Mouse (Mus musculus) lung, embryonic 16.5 days (tissue): ENCODE results near the gene Cfap65. TPM values are rescaled to one million over a fixed set of nuclear protein-coding genes. Genes with fewer than 3 reads are reported as not detected.

Source experiments
- ATAC-seq: fragments of 200-750 bp; cut with Nextera tagmentation; 2 replicates; pipeline ENCODE4 v1.8.0; 2017; ENCODE audit warnings: low read depth, mild to moderate bottlenecking, moderate library complexity
- H3K27ac ChIP-seq: fragments of 300-500 bp; sonication (generic); 2 replicates; pipeline ENCODE4 v1.5.1; 2014; ENCODE audit warnings: mild to moderate bottlenecking, control low read depth, low read length
- H3K27me3 ChIP-seq: fragments of 300-500 bp; sonication (generic); 2 replicates; pipeline ENCODE4 v1.6.1; 2014; ENCODE audit warnings: low read depth, low read length, mixed read lengths; ENCODE audit not compliant: control insufficient read depth, insufficient read depth
- H3K36me3 ChIP-seq: fragments of 300-500 bp; sonication (generic); 2 replicates; pipeline ENCODE4 v1.6.1; 2014; ENCODE audit warnings: low read length; ENCODE audit not compliant: control insufficient read depth, insufficient read depth
- H3K4me1 ChIP-seq: fragments of 300-500 bp; sonication (generic); replicated peaks from 2 replicates; pipeline ENCODE4 v1.6.1; 2014; ENCODE audit warnings: low read length, mixed read lengths; ENCODE audit not compliant: control insufficient read depth, insufficient read depth
- H3K4me2 ChIP-seq: fragments of 300-500 bp; sonication (generic); 2 replicates; pipeline ENCODE4 v1.6.1; 2014; ENCODE audit warnings: low read depth, low read length, control low read depth
- H3K4me3 ChIP-seq: fragments of 300-500 bp; sonication (generic); 2 replicates; pipeline ENCODE4 v1.5.1; 2014; ENCODE audit warnings: mild to moderate bottlenecking, low read length, control low read depth
- H3K9ac ChIP-seq: fragments of 300-500 bp; sonication (generic); 2 replicates; pipeline ENCODE4 v1.6.1; 2014; ENCODE audit warnings: low read length, control low read depth
- H3K9me3 ChIP-seq: fragments of 300-500 bp; sonication (generic); 2 replicates; pipeline ENCODE4 v1.6.1; 2016; ENCODE audit warnings: low read length; ENCODE audit not compliant: control insufficient read depth
- WGBS: fragments of 180-500 bp; shearing (Covaris S2); extraction: QIAGEN DNeasy Blood & Tissue Kit; methylation state at CpG from one replicate; pipeline ENCODE4 v1.1.7; 2014; 5-methylcytosine and 5-hydroxymethylcytosine counted together
- polyA plus RNA-seq: library from polyadenylated mRNA; unstranded; fragments of >200 nt; fragmentation: Nextera tagmentation; extraction: Ambion mirVana; gene quantifications from 2 replicates; pipeline ENCODE4 v1.2.1, GENCODE M21; 2015

Cfap65 gene
- polyA plus RNA-seq, 1 experiment from 2014 or later, result 2.9 TPM

- WGBS, result 14% methylated on average over 3 of the region's 3 CpGs
- H3K27ac ChIP-seq, result no peak overlapping the region
- H3K27me3 ChIP-seq, result peaks cover 46% of the 10 kb centered on the region
- H3K4me2 ChIP-seq, result no peak overlapping the region
- no peak for ATAC-seq
- no peak overlapping the region for H3K4me3 ChIP-seq
- H3K9ac ChIP-seq, result no peak overlapping the region
- no peaks in the 10 kb centered on the region for H3K9me3 ChIP-seq
- H3K36me3 ChIP-seq, result no peaks in the 10 kb centered on the region
- 0 out of 2 replicates have a peak, but pooled peaks cover 3% of the 10 kb centered on the region for H3K4me1 ChIP-seq
These were observed 33.7 kb downstream of the Cfap65 start for GRCm38 (mm10) chr1:74901686-74902085.

- WGBS, result 0% methylated on average over 39 of the region's 66 CpGs
- peak overlapping the region; percentile 48; the same call in 1 of the 2 replicates for H3K9ac ChIP-seq
These were observed 34.8 kb downstream of the Cfap65 start for GRCm38 (mm10) chr1:74900341-74901285.

DNA sequence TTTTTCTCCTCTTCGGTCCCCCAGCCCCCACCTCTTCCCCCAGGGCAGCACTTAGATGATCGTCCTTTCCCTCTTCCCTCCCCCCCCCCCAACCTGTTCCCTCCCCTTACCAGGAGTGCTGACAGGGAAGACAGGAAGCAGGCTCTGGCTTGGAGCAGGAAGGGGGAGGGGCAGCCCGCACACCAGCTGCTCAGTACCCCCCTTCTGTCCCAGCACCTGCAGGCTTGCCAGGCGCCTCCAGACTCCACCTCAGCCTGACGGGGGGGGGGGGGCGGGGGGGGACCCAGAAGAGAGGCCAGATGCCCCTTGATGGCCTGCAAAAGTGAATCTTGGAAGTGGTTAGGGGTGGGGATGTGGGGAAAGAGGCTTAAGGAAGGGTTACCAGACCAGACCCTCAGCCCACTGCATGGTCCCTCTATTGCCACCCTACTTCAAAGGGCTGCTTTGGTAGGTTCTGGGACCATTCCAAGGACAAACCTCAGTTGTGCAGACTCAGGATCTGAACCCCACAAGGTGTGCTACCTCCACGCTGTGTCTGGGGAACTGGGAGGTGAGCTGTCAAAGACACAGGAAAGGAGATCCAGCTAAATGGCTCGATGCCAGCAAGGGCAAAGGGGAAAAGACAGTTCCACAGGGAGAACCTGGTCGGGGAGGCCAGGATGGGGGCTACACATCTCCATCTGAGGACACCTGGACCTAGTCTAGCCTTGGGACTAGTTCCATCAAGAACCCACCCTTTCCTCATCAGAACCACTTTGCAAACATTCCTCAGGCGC is 36.6 kb downstream of the Cfap65 start:
- whole genome bisulfite sequencing, result 8% methylated on average over 7 of the region's 10 CpGs
- ATAC-seq, result no peak
- peaks cover 61% of the 10 kb centered on the region for H3K27me3 ChIP-seq

More at GRCm38 (mm10) chr1:74900341-74901285, 34.8 kb downstream of the Cfap65 start:
- Histone ChIP-seq H3K4me2 (peak overlapping the region; percentile 65), H3K36me3 (no peaks in the 10 kb centered on the region), H3K27me3 (peaks cover 50% of the 10 kb centered on the region), H3K27ac (peak overlapping the region; percentile 33; the same call in 1 of the 2 replicates), H3K9me3 (no peaks in the 10 kb centered on the region), H3K4me1 (0 out of 2 replicates have a peak, but pooled peaks cover 3% of the 10 kb centered on the region), H3K4me3 (peak overlapping the region; percentile 40)
- peak; percentile 87 for ATAC-seq

DNA sequence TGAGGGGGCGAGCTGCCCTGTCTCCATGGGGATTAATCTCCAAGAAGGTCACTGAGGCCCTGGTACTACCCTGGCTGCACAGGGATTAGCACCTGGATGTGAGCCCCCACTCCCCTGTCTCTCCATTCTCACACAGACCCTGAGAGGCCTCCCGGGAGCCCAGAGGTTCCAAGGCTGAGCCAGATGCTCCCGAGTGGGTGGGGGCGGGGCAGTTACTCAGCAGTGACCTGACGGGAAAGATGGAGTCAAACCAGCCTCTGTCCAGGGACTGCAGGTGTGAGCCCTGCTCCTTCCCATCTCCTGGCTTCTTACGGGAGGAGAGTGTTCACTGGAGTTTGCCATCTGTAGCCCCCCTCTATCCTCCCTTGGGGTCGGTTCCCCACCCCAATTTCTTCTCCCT is 37.4 kb downstream of the Cfap65 start:
- H3K36me3 ChIP-seq, result no peaks in the 10 kb centered on the region

More for the DNA sequence above, 36.6 kb downstream of the Cfap65 start:
- Histone ChIP-seq H3K36me3 (no peaks in the 10 kb centered on the region), H3K4me3 (no peak overlapping the region), H3K9ac (no peak overlapping the region), H3K4me2 (no peak overlapping the region), H3K27ac (no peak overlapping the region), H3K4me1 (0 out of 2 replicates have a peak, but pooled peaks cover 3% of the 10 kb centered on the region), H3K9me3 (no peaks in the 10 kb centered on the region)

DNA sequence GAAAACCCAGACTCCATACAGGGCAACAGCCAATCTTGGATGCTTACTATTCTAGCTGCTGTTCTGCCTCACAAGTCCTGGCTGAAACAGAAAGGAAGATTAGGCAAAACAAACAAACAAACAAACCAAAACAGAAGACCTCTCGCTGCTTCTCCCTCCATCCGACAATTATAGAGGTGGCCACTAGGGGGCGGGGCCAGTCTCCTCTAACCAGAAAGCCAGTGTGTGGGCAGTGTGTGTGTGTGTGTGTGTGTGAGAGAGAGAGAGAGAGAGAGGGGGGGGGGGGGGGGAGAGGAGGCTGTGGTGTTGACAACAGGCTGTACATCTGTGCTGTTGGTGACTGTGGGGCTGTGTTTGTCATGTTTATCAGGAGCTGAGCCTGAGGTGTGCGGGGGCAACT is 40.4 kb downstream of the Cfap65 start:
- no peak overlapping the region for H3K27ac ChIP-seq
- H3K9ac ChIP-seq, result no peak overlapping the region
- peaks cover 73% of the 10 kb centered on the region for H3K27me3 ChIP-seq
- no peak overlapping the region for H3K4me2 ChIP-seq
- 19% methylated on average over 4 of the region's 4 CpGs for WGBS
- H3K4me1 ChIP-seq, result 0 out of 2 replicates have a peak, but pooled peaks cover 3% of the 10 kb centered on the region
- H3K36me3 ChIP-seq, result no peaks in the 10 kb centered on the region
- H3K9me3 ChIP-seq, result no peaks in the 10 kb centered on the region
- H3K4me3 ChIP-seq, result no peak overlapping the region
- ATAC-seq, result no peak

More for the DNA sequence above, 37.4 kb downstream of the Cfap65 start:
- ATAC-seq, result no peak
- H3K27ac ChIP-seq, result no peak overlapping the region
- H3K9ac ChIP-seq, result no peak overlapping the region
- no peaks in the 10 kb centered on the region for H3K9me3 ChIP-seq
- 0 out of 2 replicates have a peak, but pooled peaks cover 3% of the 10 kb centered on the region for H3K4me1 ChIP-seq
- H3K4me2 ChIP-seq, result no peak overlapping the region
- peaks cover 69% of the 10 kb centered on the region for H3K27me3 ChIP-seq
- WGBS, result 1% methylated on average over 7 of the region's 7 CpGs
- no peak overlapping the region for H3K4me3 ChIP-seq

GRCm38 (mm10) chr1:74893134-74893855 is 42.1 kb downstream of the Cfap65 start, which contains the start of gene Cryba2:
Cryba2 (minus strand) TSS chr1:74893143.
- ATAC-seq, result no peak
- Histone ChIP-seq H3K4me1 (no peaks in the 10 kb centered on the region), H3K27me3 (peaks cover 65% of the 10 kb centered on the region), H3K4me3 (no peak within 1 kb of the TSS), H3K9ac (no peak within 1 kb of the TSS), H3K27ac (no peak within 1 kb of the TSS), H3K4me2 (no peak within 1 kb of the TSS), H3K36me3 (no peaks in the 10 kb centered on the region), H3K9me3 (no peaks in the 10 kb centered on the region)
- WGBS, result 6% methylated on average over 25 of the region's 25 CpGs

GRCm38 (mm10) chr1:74892351-74893133 is 42.9 kb downstream of the Cfap65 start:
- H3K4me2 ChIP-seq, result no peak overlapping the region
- no peaks in the 10 kb centered on the region for H3K36me3 ChIP-seq
- H3K4me3 ChIP-seq, result no peak overlapping the region
- no peak for ATAC-seq
- 3% methylated on average over 39 of the region's 39 CpGs for WGBS
- H3K27me3 ChIP-seq, result peaks cover 65% of the 10 kb centered on the region
- no peak overlapping the region for H3K9ac ChIP-seq
- no peak overlapping the region for H3K27ac ChIP-seq
- no peaks in the 10 kb centered on the region for H3K4me1 ChIP-seq
- H3K9me3 ChIP-seq, result no peaks in the 10 kb centered on the region

DNA sequence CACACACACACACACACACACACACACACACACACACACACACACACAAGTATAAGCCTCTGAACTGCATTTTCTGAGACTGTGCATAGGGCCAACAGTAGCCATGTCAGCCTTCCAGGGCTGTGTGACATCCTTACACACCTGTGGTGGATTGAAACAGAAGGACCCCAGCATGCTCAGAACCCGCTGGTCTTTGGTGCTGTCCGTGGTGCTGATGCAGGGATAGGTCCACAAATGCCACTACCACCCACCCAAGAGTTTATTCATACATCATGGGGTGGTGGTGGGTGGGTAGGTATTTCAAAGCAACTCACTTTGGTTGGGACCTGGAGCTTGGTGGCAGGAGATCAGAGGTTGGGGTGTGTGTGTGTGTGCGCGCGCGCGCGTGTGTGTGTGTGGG is 43.9 kb downstream of the Cfap65 start:
- no peak for ATAC-seq
- no peak overlapping the region for H3K27ac ChIP-seq
- H3K36me3 ChIP-seq, result no peaks in the 10 kb centered on the region
- H3K9me3 ChIP-seq, result no peaks in the 10 kb centered on the region
- no peaks in the 10 kb centered on the region for H3K4me1 ChIP-seq
- WGBS, result 0% methylated on average over 2 of the region's 8 CpGs
- no peak overlapping the region for H3K4me3 ChIP-seq
- H3K4me2 ChIP-seq, result no peak overlapping the region
- peaks cover 69% of the 10 kb centered on the region for H3K27me3 ChIP-seq
- no peak overlapping the region for H3K9ac ChIP-seq
